Mouse (Mus musculus): ENCODE data around the gene Nhlrc2.

The Nhlrc2 gene

DNA sequence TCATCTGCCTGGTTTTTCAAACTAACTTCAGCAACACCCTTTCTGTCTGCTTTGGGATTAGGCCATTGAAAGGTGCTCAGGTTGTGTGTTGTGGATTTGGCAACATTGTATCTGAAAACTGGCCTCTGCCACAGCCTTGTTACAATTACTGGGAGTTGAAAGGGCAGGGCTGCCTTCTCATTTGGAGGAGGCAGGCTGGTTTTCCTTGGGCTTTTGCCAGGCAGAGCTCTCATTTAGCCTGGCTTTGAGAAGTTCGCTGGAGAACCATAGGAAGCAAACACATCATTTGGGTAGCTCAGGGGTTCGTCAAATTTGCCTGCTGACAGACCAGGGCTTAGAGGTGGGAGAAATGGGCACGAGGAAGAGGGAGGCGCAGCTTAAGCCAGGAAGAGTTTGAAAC, 71.5 kb downstream of the Nhlrc2 start:
- in situ Hi-C loops (cut with MboI; ENCODE audit: low sequenced_read_pairs) = no loop called here

DNA sequence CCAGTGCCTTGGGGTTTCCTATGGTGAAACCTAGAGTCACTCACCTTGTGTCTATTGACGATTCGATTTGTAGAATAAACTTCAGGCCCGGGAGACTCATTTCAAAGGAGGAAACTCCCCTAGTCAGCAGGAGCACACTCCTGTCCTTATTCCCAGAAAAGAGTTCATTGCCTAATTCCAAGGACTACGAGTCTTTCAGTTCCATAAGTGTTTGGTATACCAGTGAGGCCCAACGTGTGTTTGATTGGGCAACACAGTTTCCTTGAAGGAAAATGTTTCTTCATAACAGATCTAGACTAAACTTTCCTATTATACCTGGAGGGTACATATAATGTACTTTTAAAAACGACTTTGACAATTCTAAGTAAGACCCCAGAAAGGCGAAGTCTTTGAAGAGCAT, 73.8 kb downstream of the Nhlrc2 start:
- in situ Hi-C loops (cut with MboI; ENCODE audit: low sequenced_read_pairs) = no loop called here

DNA sequence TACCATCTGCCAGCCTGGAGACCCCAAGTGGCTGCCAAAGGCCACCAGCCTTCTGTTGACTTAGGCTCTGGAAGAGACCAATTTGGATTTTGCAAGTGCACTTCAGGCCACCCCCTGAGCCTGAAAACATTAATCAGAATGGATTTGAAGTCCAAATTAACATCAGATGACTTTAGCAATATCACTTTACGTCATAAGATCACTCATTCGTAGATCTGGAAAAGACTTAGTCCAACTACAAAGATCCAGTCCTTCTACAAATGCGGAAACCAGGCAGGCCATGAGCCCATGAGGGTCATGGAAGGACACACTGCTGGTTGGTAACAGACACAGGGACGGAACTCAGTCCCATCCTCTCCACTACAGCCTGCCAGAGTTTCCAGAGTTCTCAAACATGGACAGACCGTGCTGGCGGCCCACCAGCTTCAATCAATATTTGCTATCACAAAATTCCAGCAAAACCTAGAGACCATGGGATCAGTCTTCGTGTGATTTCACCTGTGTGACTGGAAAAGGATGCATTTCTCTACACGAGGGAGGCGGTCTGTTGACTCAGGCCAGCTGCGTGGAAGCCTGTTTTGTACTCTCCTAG, 79.9 kb downstream of the Nhlrc2 start:
- in situ Hi-C loops (cut with MboI; ENCODE audit: low sequenced_read_pairs) = no loop called here

DNA sequence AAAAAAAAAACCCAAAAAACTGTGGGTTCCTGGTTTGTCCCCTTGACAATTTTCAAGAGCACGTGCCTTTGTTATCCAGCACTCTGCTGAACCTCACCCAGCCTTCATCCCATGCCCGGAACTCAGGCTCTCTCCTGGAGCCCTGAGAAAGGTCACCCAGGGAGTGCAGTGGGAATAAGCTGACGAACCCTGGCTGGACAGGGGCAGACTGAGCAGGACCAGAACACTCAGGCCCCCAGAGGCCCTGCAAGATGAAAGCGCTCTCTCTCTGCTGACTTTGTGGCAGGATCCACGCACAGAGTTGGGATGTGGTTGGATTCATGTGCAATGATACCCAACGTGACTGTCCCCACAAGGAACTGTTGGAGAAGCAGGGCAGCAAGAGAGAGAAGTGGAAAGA, 81.6 kb downstream of the Nhlrc2 start:
- in situ Hi-C loops (cut with MboI; ENCODE audit: low sequenced_read_pairs) = no loop called here

DNA sequence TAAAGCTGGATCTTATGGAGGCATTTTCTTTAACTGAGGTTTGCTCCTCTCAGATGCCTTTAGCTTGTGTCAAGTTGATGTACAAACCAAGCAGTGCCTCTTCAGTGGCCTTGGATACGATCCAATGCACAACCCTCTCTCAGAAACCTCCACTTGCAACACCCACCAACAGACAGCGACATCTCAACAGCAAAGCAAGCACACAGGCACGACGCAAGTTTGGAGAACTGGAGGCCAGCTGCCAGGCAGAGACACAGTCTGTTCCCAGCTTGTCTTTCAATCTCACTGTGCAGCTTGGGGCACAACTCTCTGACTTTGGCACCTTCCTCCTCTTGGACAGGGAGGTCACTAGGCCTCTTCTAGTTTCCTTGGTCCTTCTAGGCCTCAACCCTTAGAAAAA, 83.0 kb downstream of the Nhlrc2 start:
- in situ Hi-C loops (cut with MboI; ENCODE audit: low sequenced_read_pairs) = no loop called here

DNA sequence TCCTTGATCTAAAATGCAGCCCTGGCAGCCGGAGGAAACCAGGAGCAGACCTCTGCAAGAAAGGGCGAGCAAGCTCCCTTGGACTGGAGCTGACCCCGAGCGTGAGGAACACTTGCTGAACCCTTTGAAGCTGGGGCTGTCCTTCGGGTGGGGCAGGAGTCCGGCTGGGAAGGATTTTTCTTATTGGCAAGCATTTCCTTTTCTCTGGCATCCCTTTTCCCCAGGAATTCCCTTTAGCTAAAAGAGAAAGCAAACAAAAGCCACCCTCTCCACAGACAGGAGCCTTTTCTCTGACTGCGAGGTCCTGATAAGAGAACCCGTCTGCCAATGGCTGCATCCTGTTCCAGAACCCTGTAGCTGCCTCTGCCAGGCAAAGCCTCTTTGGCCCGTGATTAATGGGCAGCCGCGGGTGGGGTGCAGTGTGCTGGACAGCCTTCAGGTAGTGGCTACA, 83.4 kb downstream of the Nhlrc2 start:
- in situ Hi-C loops (cut with MboI; ENCODE audit: low sequenced_read_pairs) = no loop called here

DNA sequence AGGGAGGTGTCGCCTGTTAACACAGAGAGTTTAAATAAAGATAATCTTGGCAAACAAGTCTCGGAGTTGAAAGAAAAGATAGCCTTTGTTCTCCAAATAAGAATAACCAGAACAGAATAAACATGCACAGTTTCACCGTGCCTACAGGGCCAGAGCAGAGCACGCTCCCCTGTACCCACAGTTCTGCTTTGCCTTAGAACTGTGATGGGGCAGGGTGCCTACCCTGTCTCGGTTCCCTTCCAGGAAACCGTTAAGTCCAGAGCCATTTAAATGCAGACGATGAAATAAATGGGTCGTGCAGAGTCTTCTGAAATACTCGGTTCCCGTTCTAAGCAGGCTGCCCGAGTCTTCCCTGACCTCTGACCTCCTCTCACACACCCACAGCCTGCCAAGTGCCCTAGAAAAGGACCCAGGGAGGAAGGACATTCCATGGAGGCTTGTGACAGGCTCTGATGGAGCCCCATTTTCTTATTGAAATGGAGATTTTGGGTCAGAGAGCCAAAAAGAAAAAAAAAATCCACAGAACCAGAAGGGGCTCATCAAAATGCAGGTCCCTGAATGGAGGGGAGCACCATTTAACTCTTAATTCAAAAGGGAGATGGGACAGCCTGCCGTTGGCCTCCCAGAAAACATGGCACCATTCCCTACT, 89.1 kb downstream of the Nhlrc2 start:
- in situ Hi-C loops (cut with MboI; ENCODE audit: low sequenced_read_pairs) = no loop called here

DNA sequence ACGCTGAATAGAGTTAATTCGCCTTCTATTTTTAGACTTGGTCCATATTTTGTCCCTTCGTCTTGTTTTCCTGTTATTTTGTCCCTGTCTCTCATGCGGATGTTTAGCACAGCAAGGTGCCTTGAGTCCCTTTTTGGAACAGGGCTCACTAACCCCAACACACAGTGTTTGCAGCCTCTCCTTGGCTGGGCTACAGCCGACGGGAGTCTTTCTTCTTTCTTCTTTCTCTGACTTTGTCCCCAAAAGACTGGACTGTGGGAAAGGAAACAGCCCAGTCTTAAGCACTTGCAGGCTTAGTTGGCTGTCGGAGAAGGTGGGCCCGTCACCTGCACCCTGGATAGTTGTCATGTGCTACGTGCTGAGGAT, 89.6 kb downstream of the Nhlrc2 start:
- in situ Hi-C loops (cut with MboI; ENCODE audit: low sequenced_read_pairs) = no loop called here

DNA sequence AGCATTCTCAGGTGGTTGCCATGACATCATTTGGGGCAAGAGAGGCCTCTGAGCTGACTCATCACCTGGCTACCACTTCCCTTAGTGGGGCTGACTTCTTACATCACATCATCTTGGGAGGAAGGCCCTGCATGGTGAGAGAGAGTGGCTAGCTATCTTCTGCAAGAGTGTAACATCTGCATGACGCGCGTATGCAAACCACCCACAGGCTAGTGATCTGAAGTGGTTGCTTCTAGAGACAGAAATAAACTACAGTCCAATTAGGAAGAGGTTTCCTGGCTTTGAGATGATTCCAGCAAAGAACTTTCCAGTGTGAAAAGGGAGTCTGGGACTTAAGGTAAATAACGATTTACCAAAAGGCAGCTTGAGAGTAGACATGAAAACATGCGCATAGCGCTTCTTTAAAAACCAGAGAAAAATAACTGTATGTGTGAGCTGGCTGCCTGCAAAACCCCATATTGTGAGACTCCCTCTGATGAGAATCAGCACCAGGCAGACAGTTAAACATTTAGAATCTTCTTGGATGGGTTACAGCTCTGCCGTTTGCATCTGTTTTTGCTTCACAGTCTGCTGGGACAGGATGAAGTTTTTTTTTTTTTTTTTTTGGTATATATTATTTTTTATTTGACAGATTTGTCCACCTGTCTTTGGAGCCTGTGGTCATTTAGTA, 99.5 kb downstream of the Nhlrc2 start:
- in situ Hi-C loops (cut with MboI; ENCODE audit: low sequenced_read_pairs) = no loop called here

DNA sequence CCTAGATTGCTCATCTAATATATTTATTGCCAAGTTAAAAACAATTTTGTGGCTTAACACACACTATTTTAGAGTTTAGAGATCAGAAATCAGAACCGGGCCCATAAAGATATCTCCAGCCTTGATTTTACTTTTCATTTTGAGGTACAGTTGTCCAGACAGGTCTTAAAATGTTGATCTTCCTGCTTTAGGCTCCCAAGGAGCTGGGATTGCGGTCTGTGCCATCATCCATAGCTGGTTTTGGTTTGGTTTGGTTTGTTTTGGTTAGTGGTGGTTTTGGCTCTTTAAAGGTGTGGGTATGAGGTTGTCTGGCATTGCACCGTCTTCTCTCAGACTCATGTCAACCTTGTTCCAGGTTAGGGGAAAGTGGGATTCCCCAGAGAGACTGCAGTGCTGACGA, 103.2 kb downstream of the Nhlrc2 start:
- in situ Hi-C loops (cut with MboI; ENCODE audit: low sequenced_read_pairs) = no loop called here

DNA sequence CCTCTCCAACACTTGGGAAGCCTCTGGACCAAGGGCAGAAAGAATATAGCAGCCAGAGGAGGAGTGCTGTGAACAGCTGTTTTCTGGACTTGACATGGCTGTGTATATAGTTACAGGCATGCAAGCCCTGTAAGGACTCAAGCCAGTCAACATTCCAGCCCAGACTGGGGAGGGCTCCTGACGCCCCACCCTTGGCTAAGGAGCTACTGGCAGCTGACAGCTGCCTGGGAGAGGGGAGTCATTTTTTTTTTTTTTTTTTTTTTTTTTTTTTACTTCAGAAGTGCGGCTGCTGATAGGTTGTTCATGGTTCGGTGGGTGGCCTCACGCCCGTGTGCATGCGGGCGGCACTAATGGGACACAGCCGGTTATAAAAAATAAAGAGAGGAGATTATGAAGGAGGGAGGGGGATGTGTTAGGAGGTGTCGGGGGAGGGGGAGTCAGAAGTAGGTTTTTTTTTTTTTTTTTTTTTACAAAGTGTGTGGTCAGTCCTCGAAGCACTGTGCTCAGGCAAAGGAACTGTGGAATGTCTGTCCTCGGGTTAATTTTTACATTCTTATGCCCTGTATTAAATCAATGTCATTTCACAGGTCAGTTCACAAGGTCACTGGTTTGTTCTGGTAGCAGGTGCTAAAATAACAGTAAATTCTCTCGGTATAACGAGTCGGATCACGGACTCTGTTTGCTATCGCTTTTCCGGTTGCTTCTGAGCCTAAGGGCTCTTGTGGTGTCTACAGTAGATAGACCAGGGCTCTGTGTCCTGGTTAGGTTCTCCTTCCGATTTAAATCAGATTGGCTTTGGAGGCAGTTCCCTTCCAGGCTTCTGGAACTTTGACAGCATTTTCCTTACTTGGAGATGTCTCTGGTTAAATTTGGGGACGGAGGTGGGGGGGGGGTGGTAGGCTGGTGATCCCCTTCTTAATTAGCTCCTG, 104.2 kb downstream of the Nhlrc2 start:
- in situ Hi-C loops (cut with MboI; ENCODE audit: low sequenced_read_pairs) = no loop called here

Measured in CH12F3 (cell line).